Mouse (Mus musculus) layer of hippocampus, adult 8-10 months (tissue): ENCODE measurements around the gene Nhlrc4. TPM values are rescaled to one million over a fixed set of nuclear protein-coding genes. Genes with fewer than 3 reads are reported as not detected.
A peak's percentile ranks its signal among the peaks of the same experiment; 100 is the strongest.

Experiments used
- DNase-seq, 2 experiments: peaks; one replicate each; pipeline ENCODE4 v3.0.0; 2022; ENCODE audit warnings: low spot score in 2 of 2
- total RNA-seq, 4 experiments: library from RNA; stranded (reverse); gene quantifications; 2 replicates each; pipeline ENCODE4 v1.2.4; 2022

Nhlrc4 gene
- total RNA-seq, 4 experiments from 2014 or later: 0.16 to 2.8 (median 0.28) TPM; not detected in 1

- no peak for DNase-seq
Observed at GRCm38 (mm10) chr17:25934526-25934925, 10.2 kb downstream of the Nhlrc4 start.

GRCm38 (mm10) chr17:25925348-25925747, 19.4 kb downstream of the Nhlrc4 start:
- peak; percentile 67 to 80 for DNase-seq

- no peak for DNase-seq
Observed at GRCm38 (mm10) chr17:25922120-25922519, 22.6 kb downstream of the Nhlrc4 start.

- DNase-seq: peak; percentile 100
Observed at GRCm38 (mm10) chr17:25919786-25920642, 24.7 kb downstream of the Nhlrc4 start.

GRCm38 (mm10) chr17:25919144-25919785, 25.5 kb downstream of the Nhlrc4 start, which contains the start of gene Rab40c:
Gene Rab40c (minus strand): TSS chr17:25919727.
- peak in 1 of 2 experiments; percentile 42 for DNase-seq

GRCm38 (mm10) chr17:25918037-25918750, 26.6 kb downstream of the Nhlrc4 start:
- no peak for DNase-seq

- DNase-seq: no peak
Observed at GRCm38 (mm10) chr17:25916931-25917647, 27.7 kb downstream of the Nhlrc4 start.

- DNase-seq: no peak
Observed at GRCm38 (mm10) chr17:25914295-25914694, 30.5 kb downstream of the Nhlrc4 start.

GRCm38 (mm10) chr17:25913877-25914275, 30.9 kb downstream of the Nhlrc4 start:
- no peak for DNase-seq

- DNase-seq: peak; percentile 68 to 72
Observed at GRCm38 (mm10) chr17:25913186-25913876, 31.4 kb downstream of the Nhlrc4 start.

GRCm38 (mm10) chr17:25911816-25912215, 32.9 kb downstream of the Nhlrc4 start:
- no peak for DNase-seq

- no peak for DNase-seq
Observed at GRCm38 (mm10) chr17:25907640-25908039, 37.1 kb downstream of the Nhlrc4 start.

GRCm38 (mm10) chr17:25903061-25903460, 41.7 kb downstream of the Nhlrc4 start:
- no peak for DNase-seq

GRCm38 (mm10) chr17:25900193-25900592, 44.6 kb downstream of the Nhlrc4 start:
- no peak for DNase-seq

- DNase-seq: no peak
Observed at GRCm38 (mm10) chr17:25895891-25896290, 48.9 kb downstream of the Nhlrc4 start.

- DNase-seq: no peak
Observed at GRCm38 (mm10) chr17:25895415-25895814, 49.3 kb downstream of the Nhlrc4 start.

GRCm38 (mm10) chr17:25893975-25894617, 50.7 kb downstream of the Nhlrc4 start:
- DNase-seq: peak in 1 of 2 experiments; percentile 75
